Mouse (Mus musculus) liver (tissue): ENCODE data around the gene Exosc2.

Source experiments
- DNase-seq: peaks from one replicate; pipeline ENCODE4 v3.0.0-alpha.2; 2020; ENCODE audit warnings: mixed read lengths

Exosc2 gene

GRCm38 (mm10) chr2:31730640-31731039 is 60.1 kb downstream of the Exosc2 start:
- no peak for DNase-seq
